Mouse (Mus musculus): Measurements from ENCODE around the gene Cyp2a12.
"Not testable (repeated sequence)": the region's sequence is repeated elsewhere in the genome, so short reads cannot be mapped to it uniquely, and the experiment has no call there.

Cyp2a12 gene

DNA sequence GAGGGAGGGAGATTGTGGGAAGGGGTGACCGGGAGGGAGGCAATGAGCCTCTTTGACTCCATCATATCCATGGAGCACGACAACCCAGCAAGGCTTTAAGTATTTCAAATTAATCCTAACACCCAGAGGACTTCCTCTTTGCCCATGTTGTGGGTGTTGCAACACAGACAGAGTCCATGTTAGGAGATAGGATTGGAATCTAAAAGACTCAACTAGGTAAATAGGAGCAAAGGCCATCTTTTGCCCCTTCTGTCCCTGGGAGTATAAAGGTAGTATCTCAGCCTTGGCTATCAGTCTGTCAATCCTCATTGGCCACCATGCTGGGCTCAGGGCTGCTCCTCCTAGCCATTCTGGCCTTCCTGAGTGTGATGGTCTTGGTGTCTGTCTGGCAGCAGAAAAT, at the start of gene Cyp2a12:
TSS of gene Cyp2a12 (plus strand) at position 293 of the 400 bp plus-strand sequence.
- no peak for DNase-seq

- not testable (repeated sequence) for DNase-seq
Measured at GRCm38 (mm10) chr7:26981464-26981863, 47.4 kb upstream of the Cyp2a12 start.

DNA sequence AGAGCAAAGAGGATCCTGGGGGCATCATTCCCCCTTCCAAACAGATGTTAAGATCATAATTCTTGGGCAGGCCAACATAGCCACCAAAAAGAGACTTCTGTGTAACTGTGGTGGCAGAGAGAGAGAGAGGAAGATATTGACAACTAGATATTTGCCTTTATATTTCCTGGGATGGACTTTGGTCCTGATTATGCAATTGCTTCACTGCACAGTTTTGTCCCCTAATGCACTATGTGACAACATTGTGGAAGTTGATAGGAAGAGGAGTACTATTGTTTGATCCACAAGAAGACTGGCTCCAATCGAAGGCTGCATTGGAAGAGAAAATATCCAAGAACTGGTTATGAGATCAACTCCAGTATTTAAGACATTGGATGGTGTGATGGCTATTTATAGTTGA, 46.9 kb upstream of the Cyp2a12 start:
- DNase-seq = not testable (repeated sequence)

DNA sequence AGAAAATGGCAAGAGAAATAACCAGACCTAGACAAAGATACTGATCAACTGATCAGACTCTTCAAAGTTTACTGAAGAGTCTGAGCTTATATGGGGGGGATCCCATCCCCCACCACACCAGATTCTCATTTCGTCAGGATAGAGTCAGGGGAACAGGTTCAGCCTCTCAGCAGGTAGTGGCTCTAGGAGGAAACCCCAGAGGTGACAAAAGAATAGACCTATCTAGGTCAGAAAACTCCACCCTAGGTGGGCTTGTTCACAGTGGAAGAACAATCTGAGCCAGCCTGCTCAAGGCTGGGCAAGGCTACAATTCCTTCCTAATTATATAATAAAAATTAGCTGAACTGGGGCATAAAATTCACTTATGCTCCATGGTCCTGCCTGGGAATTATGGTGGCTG, 46.3 kb upstream of the Cyp2a12 start:
- no peak for DNase-seq

DNA sequence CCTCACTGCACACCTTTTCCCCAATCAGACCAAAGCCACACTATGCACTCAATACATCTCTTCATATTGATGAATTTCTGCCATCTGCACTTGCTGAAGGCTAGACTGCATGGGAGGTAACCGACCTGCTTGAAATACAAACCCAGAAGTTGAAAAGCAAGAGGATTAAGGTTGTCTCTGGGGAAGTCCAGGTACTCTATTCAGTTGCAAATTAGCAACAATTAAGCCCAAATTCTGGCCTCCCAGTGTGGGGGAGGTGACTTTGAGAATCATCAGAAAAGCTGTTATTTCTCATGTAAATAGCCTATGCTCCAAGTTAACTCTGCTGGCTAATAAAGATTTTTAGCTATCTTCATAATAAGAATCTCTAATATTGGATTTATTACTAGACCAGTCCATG, 45.7 kb upstream of the Cyp2a12 start:
- DNase-seq = not testable (repeated sequence)

GRCm38 (mm10) chr7:27026581-27026980, 2.3 kb upstream of the Cyp2a12 start:
- not testable (repeated sequence) for DNase-seq

DNA sequence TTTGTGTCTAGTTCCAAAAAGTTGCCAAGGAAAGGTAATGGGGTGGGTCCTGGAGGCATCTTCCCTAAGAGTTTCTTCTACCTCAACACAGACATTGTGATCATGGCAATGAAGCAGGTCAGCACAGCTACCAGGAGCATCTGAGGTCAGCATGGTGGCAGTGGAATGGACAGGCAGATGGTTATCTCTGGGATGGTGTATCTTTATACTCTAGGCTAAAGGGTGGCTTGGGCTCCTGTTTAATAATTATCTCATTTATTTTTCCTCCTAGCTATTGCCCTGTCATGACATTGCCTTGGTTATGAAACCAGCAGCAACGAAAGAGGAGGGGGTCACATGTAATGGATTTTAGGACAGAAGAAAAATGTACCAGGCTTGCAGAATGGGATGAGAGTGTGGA, 20.0 kb downstream of the Cyp2a12 start:
- not testable (repeated sequence) for DNase-seq

- not testable (repeated sequence) for DNase-seq
Measured at GRCm38 (mm10) chr7:27059333-27059732, 30.5 kb downstream of the Cyp2a12 start.

DNA sequence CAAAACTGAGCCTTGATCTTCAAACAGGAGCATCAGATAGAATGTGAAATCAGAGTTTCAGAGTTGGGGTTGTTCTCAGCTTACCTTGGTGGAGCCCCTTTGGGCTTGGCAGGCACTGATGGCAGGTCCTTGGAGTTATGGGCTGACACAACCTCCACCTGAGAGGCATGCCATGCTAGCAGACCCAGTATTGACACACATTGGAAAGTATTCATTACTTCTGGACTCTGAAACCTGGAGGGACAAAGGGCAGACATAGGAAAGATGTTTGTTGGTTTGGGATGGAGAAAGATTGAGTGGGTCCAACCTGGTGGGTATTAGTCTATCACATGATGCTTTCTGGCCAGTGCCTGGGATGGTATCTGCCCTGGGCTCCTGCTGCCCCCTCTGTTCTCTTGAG, 31.0 kb downstream of the Cyp2a12 start:
- not testable (repeated sequence) for DNase-seq

DNA sequence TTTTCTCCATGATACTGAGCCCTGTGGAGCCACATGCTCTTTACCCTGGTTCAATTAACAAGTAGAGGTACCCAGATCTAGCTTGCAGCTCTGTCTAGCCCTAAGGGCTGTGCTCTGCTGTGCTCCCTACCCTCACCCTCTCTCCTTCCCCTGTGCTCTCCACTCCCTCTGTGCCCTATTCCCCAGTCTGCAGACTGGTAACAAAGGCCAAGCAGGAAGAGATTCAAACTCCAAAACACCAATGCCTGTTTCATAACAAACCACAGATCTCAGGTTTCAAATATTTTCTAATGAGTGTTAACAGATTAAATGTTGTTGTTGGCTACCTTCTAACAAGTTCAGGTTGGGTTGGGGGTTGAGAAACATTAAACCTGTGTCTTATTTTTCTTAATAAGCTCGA, 49.8 kb downstream of the Cyp2a12 start:
- DNase-seq = no peak

- no peak for DNase-seq
Measured at GRCm38 (mm10) chr7:27081625-27082024, 52.7 kb downstream of the Cyp2a12 start.
